ENCODE assay signal across 8 mouse cellular contexts in the genomic region with DNA sequence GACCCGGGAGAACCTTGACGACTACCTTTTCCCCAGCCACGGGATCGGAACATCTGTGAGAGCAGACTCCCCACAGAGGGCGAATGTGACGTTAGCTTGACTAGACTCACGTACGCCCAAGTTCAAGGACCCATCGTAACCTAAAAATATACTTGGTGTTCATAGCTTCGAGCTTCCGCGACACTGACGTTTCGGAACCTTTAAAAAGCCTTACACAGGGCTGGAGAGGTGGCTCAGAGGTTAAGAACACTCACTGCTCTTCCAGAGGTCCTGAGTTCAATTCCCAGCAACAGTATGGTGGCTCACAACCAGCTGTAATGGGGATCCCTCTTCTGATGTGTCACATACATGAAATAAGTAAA. TPM values are rescaled to one million over a fixed set of nuclear protein-coding genes. Genes with fewer than 3 reads are reported as not detected.
DNase-seq lines count a peak whose midpoint lies in the region; ATAC-seq and TF ChIP-seq lines count a peak whose summit lies in the region.

No protein-coding gene starts in this region.

- no peaks in the 10 kb centered on the region for H3K9me3 ChIP-seq in limb, embryonic 15.5 days
- no peaks in the 10 kb centered on the region for H3K9me3 ChIP-seq in stomach, postnatal 0 days (ENCODE audit: control insufficient read depth, low read length)

- peak overlapping the region; percentile 64 for H3K4me2 ChIP-seq in limb, embryonic 15.5 days
- H3K4me2 ChIP-seq in stomach, postnatal 0 days (replicated peaks; ENCODE audit: low read depth), result peak overlapping the region; percentile 53

- TF ChIP-seq POLR2A in cerebellum, adult 2 months (IDR thresholded peaks at IDR 0.05; ENCODE audit: borderline replicate concordance, insufficient read depth, low read length), result no peak
- TF ChIP-seq POLR2A in spleen, adult 2 months (IDR thresholded peaks at IDR 0.05; ENCODE audit: low read depth, low read length), result no peak

- H3K4me1 ChIP-seq in cerebellum, adult 2 months (ENCODE audit: control insufficient read depth, insufficient read depth, low read length), result no peaks in the 10 kb centered on the region; the same call in 1 of the 2 replicates
- peaks cover 2% of the 10 kb centered on the region for H3K4me1 ChIP-seq in spleen, adult 2 months (ENCODE audit: control insufficient read depth, insufficient read depth, insufficient read length)
- H3K4me1 ChIP-seq in limb, embryonic 15.5 days, result 0 out of 2 replicates have a peak, but pooled peaks cover 4% of the 10 kb centered on the region
- H3K4me1 ChIP-seq in stomach, postnatal 0 days (replicated peaks; ENCODE audit: control insufficient read depth, insufficient read depth), result no peaks in the 10 kb centered on the region

- H3K27ac ChIP-seq in cerebellum, adult 2 months (ENCODE audit: insufficient read depth, low read length), result peak overlapping the region; percentile 89
- H3K27ac ChIP-seq in spleen, adult 2 months (ENCODE audit: insufficient read depth, low read length), result peak overlapping the region; percentile 99
- H3K27ac ChIP-seq in limb, embryonic 15.5 days, result peak overlapping the region; percentile 98
- peak overlapping the region; percentile 99 for H3K27ac ChIP-seq in stomach, postnatal 0 days (replicated peaks)

- TF ChIP-seq CTCF in cerebellum, adult 2 months (IDR thresholded peaks at IDR 0.05; ENCODE audit: borderline replicate concordance, insufficient read depth, low read depth, low read length), result no peak
- TF ChIP-seq CTCF in spleen, adult 2 months (IDR thresholded peaks at IDR 0.05; ENCODE audit: extremely low read depth, insufficient read depth, insufficient read length, insufficient replicate concordance), result no peak
- TF ChIP-seq CTCF in stomach, postnatal 0 days (IDR thresholded peaks at IDR 0.05; ENCODE audit: low read depth), result no peak

- DNase-seq in cerebellum, adult 2 months, result no peak
- no peak for DNase-seq in cerebellum, postnatal 36 days
- no peak for DNase-seq in spleen, adult 2 months (ENCODE audit: low read depth in 1 of 2, low spot score in 2 of 2)
- no peak for DNase-seq in spleen, postnatal 14 days (ENCODE audit: low spot score in 2 of 2)
- no peak for DNase-seq in stomach, postnatal 0 days (ENCODE audit: low spot score)
- DNase-seq in kidney, postnatal 4 days, result no peak

- under 1% methylated on average over 14 of the region's 14 CpGs for WGBS in cerebellum, adult 2 months
- under 1% methylated on average over 14 of the region's 14 CpGs for WGBS in spleen, adult 2 months
- WGBS in limb, embryonic 15.5 days, result 0% methylated on average over 14 of the region's 14 CpGs
- under 1% methylated on average over 14 of the region's 14 CpGs for WGBS in stomach, postnatal 0 days

- no peak for ATAC-seq in limb, embryonic 15.5 days (ENCODE audit: insufficient number of reproducible peaks, low FRiP score, low TSS enrichment, low read depth)
- no peak for ATAC-seq in stomach, postnatal 0 days (ENCODE audit: low FRiP score, low TSS enrichment)
- no peak for ATAC-seq in megakaryocyte-erythroid progenitor cell, adult 5-6 weeks (replicated peaks; ENCODE audit: low FRiP score, low TSS enrichment, poor library complexity, severe bottlenecking)

- peak overlapping the region; percentile 95 for H3K9ac ChIP-seq in limb, embryonic 15.5 days
- peak overlapping the region; percentile 75 for H3K9ac ChIP-seq in stomach, postnatal 0 days (ENCODE audit: low read length)

- TF ChIP-seq EP300 in stomach, postnatal 0 days (optimal IDR thresholded peaks at IDR 0.05), result no peak

- H3K27me3 ChIP-seq in cerebellum, adult 2 months (ENCODE audit: control insufficient read depth, insufficient read depth, low read length), result no peaks in the 10 kb centered on the region
- no peaks in the 10 kb centered on the region for H3K27me3 ChIP-seq in spleen, adult 2 months (ENCODE audit: control insufficient read depth, insufficient read depth, low read length)
- H3K27me3 ChIP-seq in limb, embryonic 15.5 days, result no peaks in the 10 kb centered on the region
- H3K27me3 ChIP-seq in stomach, postnatal 0 days (ENCODE audit: control insufficient read depth, insufficient read depth, low read length), result no peaks in the 10 kb centered on the region

- H3K4me3 ChIP-seq in cerebellum, adult 2 months (replicated peaks; ENCODE audit: insufficient read depth, low read depth, low read length), result peak overlapping the region; percentile 77
- peak overlapping the region; percentile 82 for H3K4me3 ChIP-seq in spleen, adult 2 months (ENCODE audit: extremely low read depth, insufficient read depth, insufficient read length)
- peak overlapping the region; percentile 98 for H3K4me3 ChIP-seq in limb, embryonic 15.5 days
- peak overlapping the region; percentile 99 for H3K4me3 ChIP-seq in stomach, postnatal 0 days (ENCODE audit: low read depth, low read length)

- peaks cover 5% of the 10 kb centered on the region for H3K36me3 ChIP-seq in spleen, adult 2 months (ENCODE audit: control insufficient read depth, insufficient read depth, low read length)
- no peaks in the 10 kb centered on the region for H3K36me3 ChIP-seq in limb, embryonic 15.5 days
- no peaks in the 10 kb centered on the region for H3K36me3 ChIP-seq in stomach, postnatal 0 days (ENCODE audit: control insufficient read depth, insufficient read depth, low read length)

RNA-seq across cellular contexts. Expression of gene Cdk13, which starts 0.7 kb away (rescaled TPM):
- 31.0 and 32.4 TPM in 2 replicates for polyA plus RNA-seq in cerebellum, adult 2 months (2012; rRNA removed)
- 43.8 and 80.2 TPM in 2 replicates for polyA plus RNA-seq in spleen, adult 2 months (2012; rRNA removed)
- polyA plus RNA-seq in limb, embryonic 15.5 days (2015; fragmentation: Nextera tagmentation; extraction: Ambion mirVana), result 14.1 and 18.3 TPM in 2 replicates
- polyA plus RNA-seq in stomach, postnatal 0 days (2015; fragmentation: Nextera tagmentation; extraction: Ambion mirVana), result 8.6 and 9.3 TPM in 2 replicates
- 65.4 and 76.8 TPM in 2 replicates for total RNA-seq in megakaryocyte-erythroid progenitor cell, adult 5-6 weeks (2014; fragmentation: Nextera tagmentation)
- total RNA-seq in megakaryocyte-erythroid progenitor cell, adult 5-6 weeks (2017), result 71.8 and 111 TPM in 2 replicates
